Mouse (Mus musculus) bone marrow, adult 2 months (tissue): ENCODE measurements around the gene Gna12. TPM values are rescaled to one million over a fixed set of nuclear protein-coding genes. Genes with fewer than 3 reads are reported as not detected.
A peak's percentile ranks its signal among the peaks of the same experiment; 100 is the strongest.

Experiments used
- H3K27ac ChIP-seq: fragments of 200-500 bp; 2 replicates; pipeline ENCODE4 v1.5.1; 2012; ENCODE audit warnings: low read depth, mild to moderate bottlenecking, control low read depth, inconsistent platforms, low read length; ENCODE audit not compliant: control insufficient read depth, poor library complexity, insufficient read depth
- H3K4me1 ChIP-seq: fragments of 200-500 bp; 2 replicates; pipeline ENCODE4 v1.6.1; 2011; ENCODE audit warnings: low read length; ENCODE audit not compliant: control insufficient read depth, insufficient read depth
- H3K4me3 ChIP-seq: fragments of 200-500 bp; replicated peaks from 2 replicates; pipeline ENCODE3; 2011; ENCODE audit warnings: mild to moderate bottlenecking, low read depth, low read length, control low read depth; ENCODE audit not compliant: control insufficient read depth
- CTCF ChIP-seq: fragments of 200-500 bp; IDR thresholded peaks from 2 replicates; pipeline ENCODE4 v1.5.1; 2011; ENCODE audit warnings: low read length, control low read depth; ENCODE audit not compliant: control insufficient read depth, insufficient read depth
- POLR2A ChIP-seq: fragments of 200-500 bp; IDR thresholded peaks from 2 replicates; pipeline ENCODE4 v1.6.1; 2011; ENCODE audit warnings: low read depth, mild to moderate bottlenecking, control low read depth, low read length, borderline replicate concordance; ENCODE audit not compliant: control insufficient read depth
- WGBS: fragments of 180-500 bp; shearing (Covaris S2); methylation state at CpG from one replicate; pipeline ENCODE4 v1.1.7; 2018; 5-methylcytosine and 5-hydroxymethylcytosine counted together
- polyA plus RNA-seq: library from polyadenylated mRNA; stranded (reverse); fragments of >200 nt; gene quantifications from 2 replicates; pipeline ENCODE4 v1.2.4, GENCODE M21; 2011; ENCODE audit warnings: low replicate concordance; ENCODE audit not compliant: missing spikeins, insufficient read depth, insufficient read length

Gna12 gene
- 12.3 and 15.8 TPM in 2 replicates for polyA plus RNA-seq

- H3K4me3 ChIP-seq, result peak within 1 kb of the TSS; percentile 91
- H3K4me1 ChIP-seq, result peaks cover 6% of the 10 kb centered on the region
- TF ChIP-seq POLR2A (no peak), CTCF (no peak)
- peak within 1 kb of the TSS; percentile 84 for H3K27ac ChIP-seq
- WGBS, result 1% methylated on average over 48 of the region's 49 CpGs
Observed at GRCm38 (mm10) chr5:140830314-140831063, at the start of gene Gna12. Gene Gna12 (minus strand): TSS chr5:140830431.

GRCm38 (mm10) chr5:140878644-140879043 is 48.4 kb upstream of the Gna12 start:
- no peaks in the 10 kb centered on the region for H3K4me1 ChIP-seq
- no peak overlapping the region for H3K4me3 ChIP-seq
- peak; percentile 56 for TF ChIP-seq CTCF
- no peak for TF ChIP-seq POLR2A
- WGBS, result 73% methylated on average over 6 of the region's 6 CpGs
- no peak overlapping the region for H3K27ac ChIP-seq

GRCm38 (mm10) chr5:140873736-140874307 is 43.6 kb upstream of the Gna12 start:
- WGBS, result 24% methylated on average over 6 of the region's 6 CpGs
- no peak overlapping the region for H3K27ac ChIP-seq
- no peak for TF ChIP-seq CTCF
- TF ChIP-seq POLR2A, result no peak

GRCm38 (mm10) chr5:140873039-140873551 is 42.9 kb upstream of the Gna12 start:
- no peak overlapping the region for H3K27ac ChIP-seq
- H3K4me3 ChIP-seq, result no peak overlapping the region
- WGBS, result 11% methylated on average over 18 of the region's 18 CpGs
- no peaks in the 10 kb centered on the region for H3K4me1 ChIP-seq
- TF ChIP-seq CTCF, result no peak
- TF ChIP-seq POLR2A, result no peak

More at GRCm38 (mm10) chr5:140873736-140874307, 43.6 kb upstream of the Gna12 start:
- H3K4me1 ChIP-seq, result no peaks in the 10 kb centered on the region
- H3K4me3 ChIP-seq, result no peak overlapping the region

- TF ChIP-seq CTCF (no peak), POLR2A (no peak)
- H3K4me1 ChIP-seq, result no peaks in the 10 kb centered on the region
- WGBS, result 10% methylated on average over 11 of the region's 11 CpGs
- H3K27ac ChIP-seq, result no peak overlapping the region
- no peak overlapping the region for H3K4me3 ChIP-seq
Observed at GRCm38 (mm10) chr5:140872532-140873038, 42.4 kb upstream of the Gna12 start.

GRCm38 (mm10) chr5:140871241-140871640 is 41.0 kb upstream of the Gna12 start:
- Histone ChIP-seq H3K27ac (no peak overlapping the region), H3K4me1 (no peaks in the 10 kb centered on the region), H3K4me3 (no peak overlapping the region)
- 35% methylated on average over 6 of the region's 6 CpGs for WGBS
- TF ChIP-seq POLR2A (no peak), CTCF (no peak)

GRCm38 (mm10) chr5:140869034-140869433 is 38.8 kb upstream of the Gna12 start:
- TF ChIP-seq POLR2A (no peak), CTCF (peak; percentile 72)
- WGBS, result 49% methylated on average over 2 of the region's 2 CpGs

GRCm38 (mm10) chr5:140859730-140860129 is 29.5 kb upstream of the Gna12 start:
- H3K27ac ChIP-seq, result no peak overlapping the region
- no peaks in the 10 kb centered on the region for H3K4me1 ChIP-seq
- H3K4me3 ChIP-seq, result no peak overlapping the region
- TF ChIP-seq POLR2A (no peak), CTCF (no peak)
- 77% methylated on average over 5 of the region's 5 CpGs for WGBS

More at GRCm38 (mm10) chr5:140869034-140869433, 38.8 kb upstream of the Gna12 start:
- Histone ChIP-seq H3K4me3 (no peak overlapping the region), H3K4me1 (no peaks in the 10 kb centered on the region), H3K27ac (no peak overlapping the region)

GRCm38 (mm10) chr5:140858335-140858734 is 28.1 kb upstream of the Gna12 start:
- Histone ChIP-seq H3K4me3 (no peak overlapping the region), H3K27ac (no peak overlapping the region), H3K4me1 (no peaks in the 10 kb centered on the region)
- TF ChIP-seq POLR2A, result no peak
- TF ChIP-seq CTCF, result peak; percentile 38; the same call in 1 of the 2 replicates
- WGBS, result 28% methylated on average over 3 of the region's 3 CpGs
